Mouse (Mus musculus) lung, adult 2 months (tissue): Measurements from ENCODE around the gene Gstm6.

Experiments used
- CTCF ChIP-seq: fragments of 200-500 bp; IDR thresholded peaks from 2 replicates; pipeline ENCODE4 v1.5.1; 2011; ENCODE audit warnings: mild to moderate bottlenecking, low read length, control low read depth; ENCODE audit not compliant: insufficient read depth
- POLR2A ChIP-seq: fragments of 200-500 bp; IDR thresholded peaks from 2 replicates; pipeline ENCODE4 v1.6.1; 2011; ENCODE audit warnings: low read depth, mild to moderate bottlenecking, control low read depth, low read length, borderline replicate concordance; ENCODE audit errors: extremely low read depth

DNA sequence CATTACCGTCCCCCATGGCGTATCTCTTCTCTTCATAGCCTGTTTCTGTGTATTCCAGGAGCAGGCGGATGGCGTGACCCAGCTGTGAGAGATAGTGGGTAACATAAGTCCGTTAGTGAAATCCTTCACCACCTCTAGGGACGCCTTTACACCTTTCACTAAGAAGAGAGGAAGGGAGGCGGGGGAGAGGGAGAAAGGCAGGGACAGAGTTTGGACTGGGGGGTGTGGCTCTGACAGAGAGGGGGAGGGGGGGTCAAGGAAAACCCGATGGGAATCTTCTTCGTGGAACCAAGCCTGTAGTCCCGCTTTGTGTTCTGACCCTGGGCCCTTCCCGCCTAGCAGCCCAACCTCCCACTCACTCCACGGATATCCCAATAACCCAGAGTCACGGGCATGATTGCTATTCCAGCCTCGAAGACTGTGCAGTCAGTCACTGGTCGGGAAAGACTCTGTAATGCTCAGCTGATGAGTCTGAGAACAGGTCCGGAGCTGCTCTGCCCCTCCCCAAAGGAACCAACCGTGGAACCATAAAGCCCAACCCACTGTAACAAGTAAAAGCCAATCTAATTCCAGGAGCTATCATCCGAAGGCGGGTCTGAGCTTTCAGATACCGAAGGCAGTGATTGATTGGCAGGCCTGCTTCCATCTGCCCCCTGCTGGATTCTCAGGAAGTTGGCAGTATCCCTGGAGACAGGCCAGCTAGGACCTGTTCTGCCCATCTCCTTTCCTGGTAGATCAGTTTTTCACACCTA lies at the start of gene Gstm6:
- TF ChIP-seq CTCF (peak; percentile 49), POLR2A (no peak)
